Mouse (Mus musculus) cerebellum, adult 2 months (tissue): ENCODE measurements around the gene Tnfaip1. TPM values are rescaled to one million over a fixed set of nuclear protein-coding genes. Genes with fewer than 3 reads are reported as not detected.

Experiments
- DNase-seq, 2 experiments: peaks; one replicate each; pipeline ENCODE4 v3.0.0; 2021
- H3K27ac ChIP-seq: fragments of 200-500 bp; 2 replicates; pipeline ENCODE4 v1.5.1; 2012; ENCODE audit warnings: low read length, control low read depth, inconsistent platforms; ENCODE audit not compliant: insufficient read depth
- H3K27me3 ChIP-seq: fragments of 200-500 bp; 2 replicates; pipeline ENCODE4 v1.6.1; 2012; ENCODE audit warnings: inconsistent platforms, mild to moderate bottlenecking, low read length, moderate library complexity; ENCODE audit not compliant: control insufficient read depth, insufficient read depth
- H3K4me1 ChIP-seq: fragments of 200-500 bp; 2 replicates; pipeline ENCODE4 v1.6.1; 2011; ENCODE audit warnings: low read length; ENCODE audit not compliant: control insufficient read depth, insufficient read depth
- H3K4me3 ChIP-seq: fragments of 200-500 bp; replicated peaks from 2 replicates; pipeline ENCODE3; 2011; ENCODE audit warnings: mild to moderate bottlenecking, low read depth, low read length, control low read depth; ENCODE audit not compliant: insufficient read depth
- CTCF ChIP-seq: fragments of 200-500 bp; IDR thresholded peaks from 2 replicates; pipeline ENCODE4 v1.5.1; 2011; ENCODE audit warnings: low read depth, mild to moderate bottlenecking, control low read depth, low read length, moderate library complexity, borderline replicate concordance; ENCODE audit not compliant: insufficient read depth
- POLR2A ChIP-seq: fragments of 200-500 bp; IDR thresholded peaks from 2 replicates; pipeline ENCODE4 v1.6.1; 2011; ENCODE audit warnings: low read length, control low read depth, borderline replicate concordance; ENCODE audit not compliant: insufficient read depth
- WGBS: fragments of 180-500 bp; shearing (Covaris S2); methylation state at CpG from one replicate; pipeline ENCODE4 v1.1.7; 2018; 5-methylcytosine and 5-hydroxymethylcytosine counted together
- polyA plus RNA-seq: library from polyadenylated mRNA; depleted of rRNA; stranded (reverse); fragments of >200 nt; gene quantifications from 2 replicates; pipeline ENCODE4 v1.2.3, GENCODE M21; 2012

The Tnfaip1 gene
- polyA plus RNA-seq, 1 experiment, result 36.7 TPM

DNA sequence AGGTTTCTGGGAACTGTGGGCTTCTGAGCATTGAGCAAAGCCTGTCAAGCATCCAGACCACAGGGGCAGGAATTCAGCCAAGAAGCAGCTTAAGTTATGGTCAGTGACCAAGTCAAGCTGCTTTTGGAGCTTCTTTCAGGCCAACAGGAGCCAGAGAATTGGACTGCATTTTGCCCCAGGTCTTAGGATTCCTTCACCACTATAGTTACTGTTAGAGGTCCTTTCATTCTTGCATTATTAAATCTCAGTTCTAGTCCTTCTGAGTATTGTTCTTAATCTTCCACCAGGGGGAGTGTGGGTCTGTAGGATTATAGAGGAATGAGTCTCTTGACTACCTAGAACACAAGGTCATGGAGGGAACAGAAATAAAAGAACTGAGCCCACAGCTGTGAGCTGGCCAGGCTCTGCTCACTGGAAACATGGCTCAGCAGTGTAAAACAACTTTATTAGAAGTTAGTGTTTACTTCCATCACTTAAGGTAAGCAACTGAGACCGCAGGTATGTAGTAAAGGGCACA is 13.6 kb downstream of the Tnfaip1 start:
- peaks cover 3% of the 10 kb centered on the region; the same call in 1 of the 2 replicates for H3K4me1 ChIP-seq
- TF ChIP-seq POLR2A, result no peak
- TF ChIP-seq CTCF, result peak; percentile 2; the same call in 1 of the 2 replicates
- 94% methylated on average over 1 of the region's 1 CpGs for WGBS
- no peak for DNase-seq
- no peaks in the 10 kb centered on the region for H3K27me3 ChIP-seq
- no peak overlapping the region for H3K27ac ChIP-seq
- H3K4me3 ChIP-seq, result no peak overlapping the region

GRCm38 (mm10) chr11:78521880-78522279 is 14.3 kb downstream of the Tnfaip1 start:
- Histone ChIP-seq H3K4me3 (no peak overlapping the region), H3K27ac (no peak overlapping the region; the same call in 1 of the 2 replicates), H3K4me1 (peaks cover 3% of the 10 kb centered on the region; the same call in 1 of the 2 replicates), H3K27me3 (no peaks in the 10 kb centered on the region)
- 52% methylated on average over 3 of the region's 3 CpGs for WGBS
- DNase-seq, result no peak
- TF ChIP-seq CTCF, result no peak
- TF ChIP-seq POLR2A, result no peak

GRCm38 (mm10) chr11:78518931-78519330 is 17.2 kb downstream of the Tnfaip1 start:
- WGBS, result 79% methylated on average over 10 of the region's 10 CpGs

DNA sequence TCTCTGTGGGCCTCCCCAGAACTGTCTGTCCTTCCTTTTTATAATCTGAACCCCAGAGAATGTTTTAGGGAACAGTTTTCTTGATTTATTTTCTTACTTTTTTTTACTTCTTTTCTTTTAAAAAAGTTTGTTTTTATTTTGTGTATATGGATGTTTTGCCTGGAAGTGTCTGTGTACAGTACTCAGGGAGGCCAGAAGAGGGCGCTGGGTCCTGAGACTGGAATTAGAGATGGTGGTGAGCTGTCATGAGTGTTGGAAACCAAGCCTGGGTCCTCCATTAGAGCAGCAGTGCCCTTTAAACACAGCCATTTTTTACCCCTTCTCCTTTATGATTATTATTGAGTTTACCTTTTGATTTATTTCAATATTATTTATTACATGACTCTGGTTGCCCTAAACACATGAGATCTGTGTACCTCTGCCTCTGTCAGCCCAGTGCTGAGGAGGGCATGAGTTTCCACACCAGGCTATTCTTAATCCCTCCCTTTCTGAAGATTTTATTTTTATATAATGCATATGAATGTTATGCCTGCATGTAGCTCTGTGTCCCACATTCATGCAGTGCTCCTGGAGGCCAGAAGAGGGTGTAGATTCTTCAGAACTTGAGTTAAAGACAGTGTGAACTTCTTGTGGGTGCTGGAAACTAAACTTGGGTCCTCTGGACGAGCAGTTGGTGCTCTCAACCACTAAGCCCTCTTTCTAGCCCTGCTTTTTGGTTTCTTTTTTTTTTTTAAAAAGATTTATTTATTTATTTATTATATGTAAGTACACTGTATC is 20.4 kb downstream of the Tnfaip1 start:
- no peak for DNase-seq
- TF ChIP-seq CTCF, result peak; percentile 37; the same call in 1 of the 2 replicates
- no peak for TF ChIP-seq POLR2A
- Histone ChIP-seq H3K27ac (no peak overlapping the region), H3K4me1 (peaks cover 14% of the 10 kb centered on the region; the same call in 1 of the 2 replicates), H3K27me3 (no peaks in the 10 kb centered on the region), H3K4me3 (no peak overlapping the region)
- WGBS, result 65% methylated on average over 2 of the region's 2 CpGs

More at GRCm38 (mm10) chr11:78518931-78519330, 17.2 kb downstream of the Tnfaip1 start:
- no peak for TF ChIP-seq CTCF
- no peak for TF ChIP-seq POLR2A
- H3K4me3 ChIP-seq, result no peak overlapping the region
- DNase-seq, result no peak
- H3K4me1 ChIP-seq, result peaks cover 9% of the 10 kb centered on the region; the same call in 1 of the 2 replicates
- H3K27me3 ChIP-seq, result no peaks in the 10 kb centered on the region
- no peak overlapping the region for H3K27ac ChIP-seq

- DNase-seq, result peak; percentile 42 to 64
- no peaks in the 10 kb centered on the region for H3K27me3 ChIP-seq
- H3K4me3 ChIP-seq, result peak overlapping the region; percentile 80
- peak overlapping the region; percentile 42 for H3K27ac ChIP-seq
- WGBS, result 33% methylated on average over 3 of the region's 3 CpGs
- H3K4me1 ChIP-seq, result peaks cover 14% of the 10 kb centered on the region; the same call in 1 of the 2 replicates
- TF ChIP-seq CTCF (no peak), POLR2A (no peak)
Observed at GRCm38 (mm10) chr11:78513106-78513790, 22.9 kb downstream of the Tnfaip1 start.

DNA sequence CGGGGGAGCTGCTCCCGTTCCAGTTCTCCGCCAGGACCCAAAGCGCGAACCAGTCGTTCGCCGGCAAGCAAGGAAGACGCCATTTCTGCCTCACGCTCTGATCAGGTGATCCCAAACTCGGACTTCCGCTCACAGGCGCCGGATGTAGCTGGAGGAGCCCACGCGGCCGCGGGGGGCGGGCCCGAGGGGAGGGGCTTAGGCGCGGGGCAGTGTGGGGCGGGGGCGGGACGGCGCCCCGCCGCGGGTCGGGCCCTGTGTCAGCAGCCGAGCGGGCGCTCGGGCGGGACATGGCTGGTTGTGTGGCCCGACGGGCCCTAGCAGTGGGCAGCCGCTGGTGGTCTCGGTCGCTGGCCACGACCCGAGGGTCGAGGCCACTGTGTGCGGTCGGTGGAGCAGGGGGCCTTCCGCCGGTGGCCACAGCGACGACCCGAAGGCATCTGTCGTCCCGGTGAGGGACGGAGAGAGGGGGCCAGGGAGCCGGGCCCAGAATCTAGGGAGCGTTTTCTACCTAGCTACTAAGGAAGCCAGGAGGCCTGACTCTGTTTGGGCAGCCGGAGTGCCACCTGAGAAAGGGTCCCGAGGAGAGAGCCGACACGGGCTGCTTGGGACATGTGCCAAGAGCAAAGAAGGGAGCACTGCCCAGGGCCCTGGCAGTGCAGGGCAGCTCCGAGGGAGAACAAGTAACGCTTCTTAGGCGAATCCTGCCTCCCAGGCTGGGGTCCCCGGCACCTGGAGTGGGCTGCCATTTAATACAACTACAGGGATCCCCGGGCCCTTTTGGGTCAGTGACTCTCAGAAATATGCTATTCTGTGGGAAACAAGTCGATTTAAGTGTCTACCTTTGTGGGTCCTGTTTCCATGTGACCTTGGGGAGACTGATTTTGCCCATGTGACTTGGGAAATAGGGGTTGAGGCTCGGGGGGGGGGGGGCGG is 23.8 kb downstream of the Tnfaip1 start, which contains the start of the genes Tmem199 and Poldip2:
Gene Tmem199, minus strand, starts transcription at position 148 of the 933 bp plus-strand sequence.
Gene Poldip2, plus strand, starts transcription at position 169 of the 933 bp plus-strand sequence.
- peaks cover 14% of the 10 kb centered on the region; the same call in 1 of the 2 replicates for H3K4me1 ChIP-seq
- 1% methylated on average over 67 of the region's 67 CpGs for whole genome bisulfite sequencing
- no peaks in the 10 kb centered on the region for H3K27me3 ChIP-seq
- H3K27ac ChIP-seq, result peak within 1 kb of the TSS; percentile 95
- DNase-seq, result peak; percentile 89 to 91
- H3K4me3 ChIP-seq, result peak within 1 kb of the TSS; percentile 83
- peak; percentile 91 for TF ChIP-seq POLR2A
- no peak for TF ChIP-seq CTCF
